Mouse (Mus musculus): ENCODE measurements around the gene Tkt.
"Not testable (repeated sequence)": the region's sequence is repeated elsewhere in the genome, so short reads cannot be mapped to it uniquely, and the experiment has no call there.

Gene Tkt

DNA sequence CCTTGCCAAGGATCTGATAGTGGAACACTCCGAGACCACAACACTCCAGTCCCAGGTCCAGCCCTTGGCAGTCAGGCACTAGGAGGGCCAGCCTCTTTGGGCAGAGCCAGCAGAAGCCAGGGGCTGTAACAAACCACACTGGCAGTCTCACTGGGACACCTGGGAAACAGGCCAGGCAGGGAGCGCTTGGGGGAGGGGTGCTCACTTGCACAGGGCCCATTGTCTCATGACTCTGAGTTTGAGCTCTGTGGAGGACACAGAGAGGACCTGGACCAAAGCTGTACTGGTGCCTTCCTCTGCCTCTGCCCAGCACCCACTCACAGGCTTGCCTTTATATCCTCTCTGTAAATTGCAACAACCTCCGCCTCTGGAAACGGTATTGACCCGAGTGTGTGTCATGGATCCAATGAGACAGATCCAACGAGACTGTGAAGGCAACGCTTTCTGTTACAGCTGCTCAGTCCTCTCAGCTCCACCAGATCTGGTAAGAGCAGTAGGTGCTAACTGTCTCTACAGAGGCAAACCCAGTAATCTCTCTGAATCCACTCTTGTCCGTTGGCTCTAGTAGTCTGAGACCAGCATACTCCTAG is at the start of gene Tkt:
TSS of gene Tkt (plus strand) at position 229 of the 590 bp plus-strand sequence.
- DNase-seq (ENCODE audit: low spot score in 2 of 2), result peak; percentile 85 to 90

DNA sequence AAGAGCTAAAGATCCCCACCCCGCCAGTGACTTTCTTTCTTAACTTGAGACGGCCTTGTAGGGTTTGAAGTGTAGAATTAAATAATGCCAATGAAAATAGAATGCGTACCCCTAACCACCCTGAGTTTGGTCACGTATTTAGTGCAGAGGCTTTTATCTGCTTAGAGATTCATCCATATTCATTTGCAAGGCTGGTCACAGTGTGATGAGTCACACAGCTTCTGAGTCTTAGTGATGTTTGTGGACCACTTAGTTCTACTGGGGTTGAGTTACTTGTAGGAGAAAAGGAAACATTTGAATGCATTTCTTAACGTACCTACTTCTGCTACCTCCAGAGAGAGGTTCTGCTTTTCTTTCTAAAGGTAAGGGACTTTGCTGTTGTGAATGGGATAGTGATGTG is 43.2 kb upstream of the Tkt start:
- DNase-seq (ENCODE audit: low spot score in 2 of 2), result no peak

DNA sequence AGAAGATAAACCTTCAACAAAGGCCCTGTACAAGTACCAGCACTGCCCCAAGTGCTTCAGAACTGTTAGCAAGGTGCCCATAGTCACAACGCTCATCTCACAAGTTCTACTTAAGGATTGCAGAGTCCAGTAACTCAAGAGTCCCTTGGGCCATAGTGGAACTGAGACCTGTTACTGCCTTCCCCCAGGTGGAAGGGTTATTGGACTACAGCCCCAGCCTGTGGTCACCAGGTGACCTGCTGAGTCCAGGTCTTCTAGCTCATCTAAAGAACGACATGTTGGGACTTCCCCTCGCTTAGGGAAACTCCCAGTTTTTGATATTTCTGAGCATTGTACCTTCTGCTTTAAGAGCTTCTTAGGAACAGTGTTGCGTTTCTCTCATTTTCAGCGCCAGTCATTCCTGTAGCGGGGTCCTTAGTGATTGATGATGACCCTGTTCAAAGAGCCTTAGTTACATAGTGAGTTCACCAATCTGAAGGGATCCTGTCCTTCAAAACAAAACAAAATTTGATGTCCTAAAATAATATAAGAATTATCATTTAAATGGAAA is 37.9 kb upstream of the Tkt start:
- no peak for DNase-seq (ENCODE audit: low spot score in 2 of 2)

DNA sequence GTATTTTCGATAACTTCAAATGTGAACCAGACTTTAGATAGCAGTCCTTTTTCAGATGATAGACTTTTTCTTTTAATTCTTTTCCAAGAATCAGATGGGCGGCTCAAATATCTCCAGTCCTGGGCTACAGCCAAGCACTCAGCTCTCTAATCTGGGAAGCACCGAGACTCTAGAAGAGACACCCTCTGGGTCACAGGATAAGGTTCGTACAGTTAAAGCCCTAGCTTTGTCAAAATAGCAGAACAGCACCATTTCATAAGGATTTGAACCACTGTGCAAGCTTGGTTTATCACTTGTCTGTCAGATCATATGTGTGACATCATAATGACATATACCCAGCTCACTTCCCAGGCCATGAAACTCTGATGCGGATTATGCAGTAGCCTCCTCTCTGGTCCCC is 35.3 kb upstream of the Tkt start:
- no peak for DNase-seq (ENCODE audit: low spot score in 2 of 2)

DNA sequence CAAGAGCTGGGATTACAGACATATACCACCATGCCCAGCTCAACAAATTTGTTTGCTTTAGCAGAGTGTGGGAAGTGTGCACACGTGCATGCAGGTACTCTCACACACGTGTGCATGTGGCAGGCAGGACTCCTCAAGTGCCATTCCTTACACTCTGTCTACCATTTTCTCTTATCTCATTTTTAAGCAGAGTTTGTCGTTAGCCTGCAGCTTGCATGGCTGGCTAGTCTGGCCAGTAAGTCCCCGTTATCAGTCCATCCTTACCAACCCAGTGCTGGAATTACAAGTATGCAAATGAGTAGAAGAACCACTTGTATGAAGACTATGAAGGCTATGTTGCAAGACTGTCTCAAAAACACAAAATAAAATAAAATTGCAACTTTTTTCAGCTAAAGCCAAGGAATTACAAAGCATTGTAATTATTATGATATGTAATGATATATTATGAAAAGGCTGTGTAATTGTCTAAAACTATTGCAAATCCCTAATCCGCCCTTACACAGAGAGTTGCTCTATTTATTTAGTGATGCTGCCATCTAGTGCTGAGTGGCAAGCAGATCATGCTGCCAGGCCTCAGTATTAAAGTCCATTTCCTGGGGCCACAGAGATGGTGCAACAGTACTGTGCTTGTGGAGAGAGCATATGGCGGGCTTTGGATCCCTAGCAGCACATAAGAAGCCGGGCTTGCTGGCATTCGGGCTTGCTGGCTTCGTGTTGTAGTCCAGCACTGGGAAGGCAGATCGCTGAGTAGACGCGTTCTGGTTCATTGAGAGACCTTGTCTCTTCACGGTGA is 32.0 kb upstream of the Tkt start:
- DNase-seq (ENCODE audit: low spot score in 2 of 2), result no peak

DNA sequence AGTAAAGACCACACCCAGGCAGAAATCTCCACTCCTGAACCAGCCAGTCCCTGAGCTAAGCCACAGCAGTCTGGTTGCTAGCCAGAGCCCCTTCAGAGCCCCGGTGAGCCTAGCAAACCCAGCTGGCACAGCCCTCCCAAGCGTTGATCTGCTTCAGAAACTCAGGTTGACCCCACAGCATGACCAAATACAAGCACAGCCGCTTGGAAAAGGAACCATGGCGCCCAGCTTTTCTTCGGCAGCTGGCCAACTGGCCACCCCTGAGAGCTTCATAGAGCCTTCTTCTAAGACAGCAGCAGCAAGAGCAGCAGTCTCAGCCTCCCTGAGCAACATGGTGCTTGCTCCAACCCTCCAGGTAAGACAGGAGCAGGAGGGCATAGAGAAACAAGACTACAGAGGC is 28.8 kb upstream of the Tkt start:
- no peak for DNase-seq (ENCODE audit: low spot score in 2 of 2)

DNA sequence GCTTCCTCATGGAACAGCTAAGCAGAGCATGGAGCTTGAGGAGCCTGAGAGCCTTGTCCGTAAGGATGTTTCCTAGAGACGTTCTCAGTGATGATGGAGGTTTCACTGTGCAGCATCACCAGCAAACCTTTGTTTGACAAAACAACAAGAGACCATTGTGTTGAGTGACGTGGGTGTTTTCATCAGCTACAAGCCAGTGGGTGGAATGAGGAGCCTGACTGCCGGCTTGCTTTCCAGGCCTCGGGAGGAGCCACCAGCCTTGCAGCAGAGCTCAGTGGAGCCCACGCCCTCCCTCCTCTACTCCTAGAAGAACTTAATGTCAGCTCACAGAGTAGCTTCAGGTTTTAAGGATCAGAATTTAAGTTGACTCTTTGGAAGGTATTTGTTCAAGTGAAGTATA is 24.8 kb upstream of the Tkt start:
- DNase-seq (ENCODE audit: low spot score in 2 of 2), result no peak

DNA sequence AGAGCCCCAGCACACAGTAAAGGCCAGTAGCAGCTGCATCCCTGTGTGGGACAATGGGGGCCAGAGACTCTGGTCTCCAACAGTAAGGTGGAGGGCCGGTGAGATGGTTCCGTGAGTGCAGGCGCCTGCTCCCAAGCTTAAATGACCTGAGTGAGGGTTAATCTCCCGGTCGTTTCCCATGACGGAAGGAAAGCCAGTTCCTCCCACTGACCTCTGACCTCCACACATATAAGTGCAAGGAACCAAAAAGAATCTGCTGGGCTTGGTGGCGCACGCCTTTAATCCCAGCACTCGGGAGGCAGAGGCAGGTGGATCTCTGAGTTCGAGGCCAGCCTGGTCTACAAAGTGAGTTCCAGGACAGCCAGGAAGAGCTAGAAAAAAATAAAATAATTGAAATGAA is 19.8 kb upstream of the Tkt start:
- no peak for DNase-seq (ENCODE audit: low spot score in 2 of 2)

DNA sequence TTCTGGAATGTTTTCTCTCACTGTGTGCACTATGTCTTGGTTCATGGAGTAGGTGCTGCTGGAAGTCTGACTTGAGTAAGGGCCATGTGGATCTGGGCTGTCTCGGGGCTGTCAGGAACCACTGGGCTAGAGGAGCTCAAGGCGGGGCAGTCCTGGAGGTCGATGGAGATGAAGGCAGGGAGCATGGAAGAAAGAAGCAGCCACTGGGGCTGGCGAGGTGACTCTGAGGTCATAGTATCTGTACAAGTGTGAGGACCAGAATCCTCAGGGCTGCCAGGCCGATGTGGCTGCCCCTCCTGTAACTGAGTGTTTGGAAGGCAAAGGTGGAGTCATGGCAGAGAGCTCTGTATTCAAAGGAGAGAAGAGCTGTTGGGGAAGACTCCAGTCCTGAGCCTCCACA is 19.2 kb upstream of the Tkt start:
- DNase-seq (ENCODE audit: low spot score in 2 of 2), result no peak

DNA sequence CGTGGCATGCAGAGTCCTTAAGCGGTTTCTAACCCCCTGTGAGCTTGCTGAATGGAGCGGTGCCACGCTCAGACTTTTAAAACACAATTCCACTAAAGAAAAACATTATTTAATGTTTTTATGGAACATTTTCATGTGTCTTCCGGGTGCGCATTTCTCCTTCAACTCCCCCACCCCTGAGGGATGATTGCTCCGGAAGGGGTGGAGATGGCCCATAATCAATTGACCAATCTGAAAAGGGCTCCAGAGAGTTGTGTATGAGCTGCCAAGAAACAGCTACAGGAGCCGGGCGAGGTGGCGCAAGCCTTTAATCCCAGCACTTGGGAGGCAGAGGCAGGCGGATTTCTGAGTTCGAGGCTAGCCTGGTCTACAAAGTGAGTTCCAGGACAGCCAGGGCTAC is 18.7 kb upstream of the Tkt start:
- DNase-seq (ENCODE audit: low spot score in 2 of 2), result no peak

DNA sequence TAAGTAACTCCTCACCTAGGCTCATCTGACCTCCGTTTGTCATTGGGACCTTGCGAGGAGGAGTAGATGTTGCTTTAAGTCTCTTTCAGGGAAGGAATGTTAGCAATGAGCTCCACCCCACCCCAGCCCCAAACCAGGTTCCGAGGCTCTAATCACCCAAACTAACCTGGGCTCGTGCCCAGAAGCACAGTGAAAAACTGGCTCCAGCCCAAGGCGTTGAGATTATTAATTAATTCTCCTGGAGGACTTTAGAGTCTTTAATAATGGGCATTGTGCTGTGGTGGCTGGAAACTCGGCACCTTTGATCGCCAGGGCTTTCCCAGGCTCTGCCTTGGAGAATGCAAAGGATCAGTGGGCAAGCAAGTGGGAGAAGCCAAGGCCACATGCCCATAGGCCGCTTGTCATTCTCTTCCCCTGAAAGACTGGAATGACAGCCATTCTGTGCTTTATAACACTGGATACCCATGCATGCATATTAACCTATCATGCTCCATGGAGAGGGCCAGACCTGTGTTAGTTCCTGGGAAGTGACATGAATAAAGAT is 17.4 kb upstream of the Tkt start:
- no peak for DNase-seq (ENCODE audit: low spot score in 2 of 2)

DNA sequence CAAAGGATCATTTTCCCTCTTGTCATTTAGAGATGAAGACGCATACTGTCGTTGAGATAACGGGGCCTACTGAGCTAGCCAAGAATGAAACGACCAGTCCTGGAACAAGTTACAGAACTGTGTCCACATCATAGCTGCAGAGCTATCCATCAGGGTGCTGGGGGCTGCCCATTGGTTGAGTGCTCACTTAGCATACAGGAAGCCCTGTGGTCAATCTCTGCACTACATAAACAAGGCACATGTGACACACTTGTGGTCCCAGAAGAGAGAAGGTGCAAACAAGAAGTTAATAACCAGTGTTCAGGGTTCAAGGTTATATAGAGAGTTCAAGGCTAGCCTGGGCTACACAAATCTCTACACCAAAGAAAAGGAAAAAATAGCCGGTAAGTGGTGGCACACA is 16.7 kb upstream of the Tkt start:
- no peak for DNase-seq (ENCODE audit: low spot score in 2 of 2)

DNA sequence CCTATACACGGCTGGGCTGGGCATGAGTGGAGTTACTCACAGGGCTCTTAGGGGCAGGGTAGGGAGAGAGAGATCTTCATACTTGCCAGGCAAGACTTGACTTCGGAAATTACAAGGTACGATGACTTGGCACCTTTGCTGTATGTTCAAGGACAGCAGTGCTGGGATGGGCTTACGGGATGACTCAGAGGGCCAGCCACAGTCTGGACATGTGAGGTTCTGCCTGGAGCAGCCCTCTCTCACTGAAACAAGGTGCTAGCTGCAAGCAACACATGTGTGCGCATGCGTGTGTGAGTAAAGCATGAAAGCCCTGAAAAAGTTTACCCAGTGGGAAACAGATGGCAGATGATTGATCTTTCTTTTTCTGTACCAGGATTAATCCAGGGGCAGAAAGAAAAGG is 16.3 kb upstream of the Tkt start:
- no peak for DNase-seq (ENCODE audit: low spot score in 2 of 2)

DNA sequence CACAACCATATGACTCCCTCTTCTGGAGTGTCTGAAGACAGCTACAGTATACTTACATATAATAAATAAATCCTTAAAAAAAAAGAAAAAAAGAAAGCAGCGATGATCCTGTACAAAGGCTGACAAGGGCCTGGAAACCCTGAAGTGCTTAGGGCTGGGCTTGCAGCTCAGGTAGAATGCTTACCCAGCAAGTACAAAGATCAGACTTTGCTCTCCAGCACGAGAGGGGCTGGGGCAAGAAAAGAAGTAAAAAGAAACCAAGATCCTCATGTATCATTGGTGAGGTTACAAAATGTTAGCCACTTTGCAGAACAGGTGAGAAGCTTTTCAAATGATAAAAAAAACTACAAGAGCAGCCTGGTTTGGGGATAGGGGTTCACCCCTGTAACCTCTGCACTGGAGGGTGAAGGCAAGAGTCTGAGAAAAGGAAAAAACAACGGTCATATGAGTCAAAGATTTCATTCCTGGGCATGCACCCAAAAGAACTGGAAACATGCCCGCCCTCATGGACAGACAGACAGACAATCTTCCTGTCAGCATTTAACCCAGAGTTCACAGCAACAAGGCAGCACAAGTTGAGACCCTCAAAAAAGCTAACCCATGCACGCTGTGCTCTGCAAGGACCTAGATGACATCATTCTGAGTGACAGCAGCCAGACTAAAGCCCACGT is 14.2 kb upstream of the Tkt start:
- DNase-seq (ENCODE audit: low spot score in 2 of 2), result no peak

DNA sequence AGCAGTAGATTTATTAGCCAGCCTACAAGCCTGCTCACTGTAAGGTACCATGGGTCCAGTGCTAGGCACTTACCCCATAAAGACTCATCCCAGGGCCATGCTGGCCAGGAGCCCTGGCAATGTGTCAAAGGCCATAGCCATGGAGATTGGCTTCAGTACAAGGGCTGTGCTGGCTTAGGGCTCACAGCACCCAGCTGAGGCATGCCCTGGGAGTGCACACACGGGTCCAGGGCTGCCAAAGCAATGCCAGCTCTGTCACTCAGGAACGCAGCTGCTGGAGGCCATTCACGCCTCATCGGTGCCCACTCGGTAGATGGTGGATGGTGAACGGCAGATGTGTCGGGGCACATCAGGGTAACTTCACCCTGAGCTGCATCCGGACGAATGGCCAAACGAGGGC is 6.6 kb upstream of the Tkt start:
- peak; percentile 81 to 82 for DNase-seq (ENCODE audit: low spot score in 2 of 2)

DNA sequence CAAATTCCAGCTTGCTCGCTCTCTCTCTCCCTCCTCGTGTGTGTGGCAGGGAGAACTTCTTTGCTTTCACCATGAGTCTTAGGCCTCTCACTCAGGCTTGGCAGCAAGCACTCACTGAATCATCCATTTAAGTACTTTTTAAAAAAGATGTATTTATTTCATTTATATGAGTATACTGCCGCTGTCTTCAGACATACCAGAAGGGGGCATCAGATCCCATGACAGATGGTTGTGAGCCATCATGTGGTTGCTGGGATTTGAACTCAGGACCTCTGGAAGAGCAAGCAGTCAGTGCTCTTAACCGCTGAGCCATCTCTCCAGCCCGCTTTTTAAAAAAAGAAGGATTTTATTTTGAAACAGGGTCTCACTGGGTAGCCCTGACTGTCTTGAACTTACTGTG is 4.8 kb upstream of the Tkt start:
- not testable (repeated sequence) for DNase-seq (ENCODE audit: low spot score in 2 of 2)

DNA sequence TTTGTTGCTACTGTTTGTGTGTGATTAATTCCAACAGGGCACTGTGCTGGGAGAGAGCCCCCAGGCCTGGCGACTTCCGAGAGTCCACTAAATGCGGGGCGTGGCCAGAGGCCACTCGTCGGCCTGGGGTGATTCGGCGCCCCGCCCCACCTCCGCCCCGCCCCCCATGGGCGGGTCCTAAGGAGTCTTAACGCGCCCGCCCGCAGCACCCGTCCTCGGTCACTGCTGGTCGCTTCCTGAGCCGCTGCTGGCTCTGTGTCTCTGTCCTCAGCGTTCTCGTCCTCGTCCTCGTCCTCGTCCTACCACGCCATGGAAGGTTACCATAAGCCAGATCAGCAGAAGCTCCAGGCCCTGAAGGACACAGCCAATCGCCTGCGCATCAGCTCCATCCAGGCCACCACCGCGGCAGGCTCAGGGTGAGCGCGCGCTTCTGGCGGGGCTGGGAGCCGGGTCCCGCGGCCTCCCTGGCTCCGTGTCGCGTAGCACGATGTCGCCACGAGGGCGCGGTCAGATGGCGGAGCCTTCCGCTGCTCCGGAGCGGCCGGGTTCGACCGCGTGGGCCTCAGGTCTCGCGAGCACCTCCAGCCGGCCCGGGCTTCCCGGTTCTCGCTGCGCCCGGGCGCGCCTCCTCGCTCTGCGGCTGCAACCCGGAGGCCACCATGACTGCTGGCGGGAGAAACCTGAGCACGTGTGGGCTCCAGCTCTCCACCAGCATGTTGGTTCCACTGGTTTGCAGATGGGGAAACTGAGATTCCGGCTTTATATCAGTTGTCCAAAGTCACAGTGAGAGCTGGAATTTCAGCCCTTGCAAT is 1.0 kb downstream of the Tkt start:
- peak; percentile 96 to 97 for DNase-seq (ENCODE audit: low spot score in 2 of 2)

DNA sequence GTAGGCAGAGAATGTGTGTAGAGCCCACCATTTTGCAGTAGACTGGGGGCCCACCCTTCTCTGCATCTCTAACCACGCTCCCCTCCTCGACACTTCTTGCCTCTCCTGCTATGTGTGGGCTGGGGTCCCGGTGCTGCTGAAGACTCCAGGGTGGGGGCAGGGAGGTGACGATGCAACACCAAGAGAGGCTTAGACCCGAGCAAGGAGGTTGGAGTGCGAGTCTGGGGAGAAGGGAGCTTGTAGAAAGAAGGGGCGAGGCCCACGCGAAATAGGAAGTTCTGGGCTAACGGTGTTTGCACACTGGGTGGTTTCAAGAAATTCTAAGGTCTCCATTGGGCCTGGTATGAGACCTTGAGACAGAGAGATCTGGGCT is 1.6 kb downstream of the Tkt start:
- peak; percentile 51 to 58 for DNase-seq (ENCODE audit: low spot score in 2 of 2)

DNA sequence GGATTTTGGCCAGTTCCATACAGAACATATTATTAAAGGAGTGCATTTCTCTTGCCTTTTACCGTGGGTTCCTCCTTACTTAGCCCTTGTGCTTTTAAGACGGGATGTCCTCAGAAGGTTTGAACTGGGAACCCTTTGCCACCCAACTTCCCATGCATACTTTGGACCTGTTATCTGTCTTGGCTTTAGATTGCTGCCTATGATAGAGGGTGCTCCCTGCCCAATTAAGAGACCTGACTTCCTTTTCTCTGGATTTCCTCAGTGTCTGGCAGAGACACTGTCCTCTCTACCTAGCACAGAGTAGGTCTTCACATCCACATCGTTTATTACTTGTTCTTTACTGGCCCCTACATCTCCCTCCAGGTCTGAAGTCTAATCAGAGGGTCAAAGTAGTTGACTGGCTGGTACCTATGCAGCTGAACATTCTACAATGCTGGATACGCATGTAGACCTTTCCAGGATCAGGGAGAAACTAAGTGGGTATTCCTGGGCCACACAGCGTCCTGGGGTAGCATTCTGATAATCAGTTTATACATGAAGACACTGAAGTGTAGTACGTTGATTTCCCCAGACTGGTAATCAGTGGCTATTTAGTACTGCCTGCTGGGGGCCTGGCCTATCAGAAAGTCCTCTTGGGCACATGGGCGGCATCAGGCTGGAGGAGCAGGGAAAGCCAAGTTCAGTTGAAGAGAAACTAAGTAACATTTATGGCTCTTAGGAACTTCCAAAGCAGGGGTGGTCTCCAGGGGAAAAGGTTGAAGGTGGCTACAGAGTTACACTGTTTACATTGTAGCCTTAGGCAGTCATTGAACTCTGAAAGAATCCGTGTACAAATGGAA is 2.3 kb downstream of the Tkt start:
- DNase-seq (ENCODE audit: low spot score in 2 of 2), result no peak

DNA sequence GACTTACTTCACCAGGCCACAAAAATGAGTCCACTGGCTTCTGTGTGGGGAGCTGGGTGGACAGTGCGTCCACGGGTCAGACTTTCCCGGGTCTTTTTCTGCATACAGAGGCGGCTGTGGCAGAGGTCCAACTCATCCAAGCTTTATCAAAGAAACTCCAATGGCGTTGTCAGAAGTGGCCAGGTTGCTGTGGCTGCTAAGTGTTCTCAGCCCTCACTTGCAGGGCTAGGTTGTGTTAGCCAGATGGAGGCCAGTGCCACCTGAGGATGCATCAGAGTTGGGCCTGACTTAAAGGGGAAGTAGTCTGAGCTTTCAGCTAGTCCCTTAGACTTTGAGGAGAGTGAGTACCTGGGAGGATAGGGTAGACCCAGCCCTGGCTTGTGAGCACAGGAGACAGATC is 3.4 kb downstream of the Tkt start:
- peak in 1 of 2 experiments; percentile 51 for DNase-seq (ENCODE audit: low spot score in 2 of 2)

DNA sequence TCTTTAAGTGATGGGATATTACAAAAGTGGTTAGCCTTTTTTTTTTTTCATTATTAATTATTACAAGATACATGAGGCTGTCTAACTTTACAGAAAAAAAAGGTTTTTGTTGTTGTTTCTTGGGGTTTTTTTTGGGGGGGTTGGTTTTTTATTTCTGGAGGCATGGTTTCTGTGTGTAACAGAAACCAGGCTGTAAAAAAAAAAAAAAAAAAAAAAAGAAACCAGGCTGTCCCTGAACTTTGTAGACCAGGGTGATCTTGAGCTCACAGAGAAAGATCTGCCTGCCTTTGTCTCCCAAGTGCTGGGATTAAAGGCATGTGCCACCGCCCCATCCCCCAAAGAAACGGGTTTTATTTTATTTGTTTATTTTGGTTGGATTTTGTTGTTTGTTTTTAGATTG is 3.8 kb downstream of the Tkt start:
- no peak for DNase-seq (ENCODE audit: low spot score in 2 of 2)

Data from right cerebral cortex, postnatal 10 days (tissue).